Mouse (Mus musculus): ENCODE measurements at regions not wholly inside any gene's neighbourhood (a gene's known extent, or its start where the extent isn't known, plus 50 kb on each side); places are given as distances from the start of the nearest gene placed in this dataset.

GRCm38 (mm10) chr6:127252000-127252721, 100.2 kb upstream of the Ccnd2 start:
- DNase-seq (ENCODE audit: low spot score in 2 of 2), result no peak

DNA sequence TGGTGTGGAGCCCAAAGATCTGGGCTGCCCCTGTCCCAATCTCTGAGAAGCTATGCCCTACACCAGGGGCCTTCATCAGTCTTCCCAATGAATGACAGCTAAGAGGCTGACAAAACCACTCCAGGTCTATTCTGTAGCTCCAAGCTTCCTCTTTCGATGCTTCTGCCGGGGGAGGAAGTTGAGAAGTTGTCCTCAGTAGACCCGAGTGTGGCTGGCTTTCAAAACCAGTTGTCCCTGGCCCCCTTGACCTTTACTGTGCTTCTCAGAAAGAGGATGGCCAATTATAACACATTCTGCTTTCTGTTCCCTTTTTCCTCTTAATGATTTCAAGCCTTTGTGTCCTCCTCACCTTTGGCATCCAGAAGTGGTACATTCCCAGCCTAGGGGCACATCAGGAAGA, 101.9 kb upstream of the Ccnd2 start:
- DNase-seq (ENCODE audit: low spot score in 2 of 2), result no peak

DNA sequence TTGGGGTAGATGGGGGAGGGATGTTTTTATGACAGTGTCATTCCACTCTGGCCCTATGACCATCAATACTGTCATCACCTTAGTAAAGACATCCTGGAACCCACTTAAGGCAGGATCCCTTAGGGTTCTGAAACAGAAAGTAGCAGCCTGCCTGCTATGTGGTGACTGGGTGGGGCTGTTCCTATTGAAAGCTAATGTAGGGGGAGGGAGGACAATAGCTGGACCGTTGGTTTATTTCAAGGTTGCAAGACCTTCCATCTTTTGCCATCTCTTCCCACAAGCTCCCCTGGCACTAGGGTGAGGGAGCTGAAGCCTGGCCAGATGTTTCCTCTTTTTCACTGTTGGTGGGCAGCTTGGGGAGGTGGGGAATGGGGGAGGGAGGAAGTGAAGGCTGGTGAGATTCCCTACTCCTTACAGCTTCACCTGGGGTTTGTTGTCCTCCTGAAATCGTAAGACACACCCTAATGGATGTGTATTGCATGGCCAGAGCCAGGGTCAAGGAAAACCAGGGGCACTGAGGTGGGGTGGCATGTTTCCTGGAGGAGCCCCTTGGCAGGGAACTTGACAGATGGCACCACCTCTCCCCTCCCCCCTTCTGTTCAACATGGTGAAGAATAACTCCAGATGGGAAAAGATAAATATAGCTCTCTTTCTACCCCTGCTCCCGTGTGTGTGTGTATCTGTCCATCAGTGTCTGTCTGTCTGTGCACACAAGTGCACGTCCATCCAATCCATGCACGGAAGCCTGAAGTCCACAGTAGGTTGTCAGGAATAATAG, 112.1 kb upstream of the Ccnd2 start:
- no peak for DNase-seq (ENCODE audit: low spot score in 2 of 2)

- DNase-seq (ENCODE audit: low spot score in 2 of 2), result no peak
Measured at GRCm38 (mm10) chr6:127265063-127265775, 113.2 kb upstream of the Ccnd2 start.

DNA sequence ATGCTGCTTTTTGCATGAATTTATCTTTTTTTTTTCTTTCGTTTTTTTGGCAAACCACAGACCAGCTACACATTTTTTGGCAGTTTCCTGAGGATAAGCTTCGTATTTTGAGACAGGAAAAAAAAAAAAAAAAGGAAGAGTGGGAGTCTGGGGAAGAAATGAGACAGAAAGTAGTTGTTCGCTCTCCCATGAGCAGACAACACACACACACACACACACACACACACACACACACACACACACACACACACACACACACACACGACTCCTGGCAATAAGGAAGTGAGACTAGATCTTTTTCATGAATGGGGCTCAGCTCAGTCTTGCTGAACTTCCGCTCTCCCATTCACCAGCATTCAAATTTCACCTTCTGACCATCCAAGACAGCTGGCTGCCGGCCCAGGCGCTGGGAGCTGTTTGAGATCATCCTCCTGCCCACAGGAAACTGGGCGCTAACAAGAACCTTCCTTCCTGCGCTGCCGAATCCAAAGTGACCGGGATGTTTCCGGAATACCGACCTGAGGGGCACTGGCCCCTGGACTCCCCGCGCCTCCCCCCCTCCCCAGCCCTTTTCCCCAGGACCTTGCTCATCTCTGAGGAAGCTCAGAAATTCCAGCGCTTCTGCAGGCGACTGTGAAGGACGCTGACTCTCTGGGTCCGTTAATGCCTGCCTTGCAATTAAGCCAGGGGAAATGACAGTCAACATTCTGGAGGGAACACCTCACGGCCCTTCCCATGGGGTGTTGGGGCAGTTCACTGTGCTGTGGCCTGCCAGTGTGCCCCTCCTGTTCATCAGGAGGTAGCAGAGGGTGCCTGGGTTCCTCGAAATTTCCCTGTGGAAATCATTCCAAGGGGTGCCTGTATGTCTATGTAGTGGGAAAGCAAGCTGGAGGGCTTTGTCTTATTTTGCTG, 114.2 kb upstream of the Ccnd2 start:
- DNase-seq (ENCODE audit: low spot score in 2 of 2), result peak; percentile 61 to 78

- peak in 1 of 2 experiments; percentile 11 for DNase-seq (ENCODE audit: low spot score in 2 of 2)
Measured at GRCm38 (mm10) chr6:127266813-127267165, 114.8 kb upstream of the Ccnd2 start.

GRCm38 (mm10) chr6:127269021-127269420, 117.0 kb upstream of the Ccnd2 start:
- no peak for DNase-seq (ENCODE audit: low spot score in 2 of 2)

- no peak for DNase-seq (ENCODE audit: low spot score in 2 of 2)
Measured at GRCm38 (mm10) chr6:127269525-127270044, 117.6 kb upstream of the Ccnd2 start.

DNA sequence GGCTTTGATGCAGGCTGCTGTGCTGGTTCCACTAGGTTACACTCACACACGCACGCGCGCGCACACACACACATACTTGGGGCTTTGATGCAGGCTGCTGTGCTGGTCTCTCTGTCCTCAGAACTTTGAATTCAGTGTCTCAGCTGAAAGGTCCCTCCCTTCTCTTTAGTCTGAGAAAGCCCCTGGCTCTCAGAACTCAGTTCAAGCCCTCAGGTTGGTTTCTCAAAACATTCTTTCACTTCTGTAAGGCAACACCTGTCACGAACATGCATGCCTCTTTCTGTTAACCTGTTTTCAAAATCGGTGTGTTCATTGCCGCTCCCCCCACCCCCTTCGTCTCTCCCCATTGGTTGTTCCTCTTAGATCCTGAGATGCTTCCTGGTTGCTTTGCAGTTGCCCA, 118.8 kb upstream of the Ccnd2 start:
- DNase-seq (ENCODE audit: low spot score in 2 of 2), result no peak

- no peak for DNase-seq (ENCODE audit: low spot score in 2 of 2)
Measured at GRCm38 (mm10) chr6:127271418-127271817, 119.4 kb upstream of the Ccnd2 start.

- no peak for DNase-seq (ENCODE audit: low spot score in 2 of 2)
Measured at GRCm38 (mm10) chr6:127272630-127273029, 120.6 kb upstream of the Ccnd2 start.

DNA sequence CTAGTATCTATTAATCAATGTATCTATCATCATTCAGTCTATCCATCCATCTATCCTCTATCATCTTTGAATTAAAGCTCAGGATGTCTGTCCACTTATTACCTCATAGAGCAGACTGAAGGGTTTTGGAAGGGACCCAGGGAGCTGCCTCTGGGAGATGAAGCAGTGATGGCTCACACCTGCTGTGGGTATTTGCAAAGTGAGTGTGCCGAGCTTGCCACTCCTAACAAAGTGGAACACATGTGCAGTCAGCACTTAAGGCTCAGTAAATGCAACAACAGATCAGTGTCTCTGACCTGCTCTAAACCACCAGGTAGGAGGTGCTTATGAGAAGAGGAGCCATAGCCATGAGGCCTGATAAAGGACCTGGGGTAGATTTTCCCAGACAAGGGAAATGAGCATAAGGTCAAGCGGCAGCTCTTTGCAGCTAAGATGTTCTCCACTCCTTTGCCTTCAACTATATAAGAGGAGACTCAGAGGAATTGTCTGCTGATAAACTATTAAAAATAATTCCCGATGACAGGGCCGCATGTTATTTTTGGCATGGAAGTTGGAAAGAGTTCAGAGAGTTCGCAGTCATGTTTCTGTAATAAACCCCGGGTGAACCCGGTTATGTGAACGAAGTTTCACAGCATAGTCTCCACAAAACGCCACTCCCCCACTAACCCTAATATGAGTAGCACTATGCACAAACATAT, 122.9 kb upstream of the Ccnd2 start:
- no peak for DNase-seq (ENCODE audit: low spot score in 2 of 2)

GRCm38 (mm10) chr6:127275430-127275784, 123.4 kb upstream of the Ccnd2 start:
- DNase-seq (ENCODE audit: low spot score in 2 of 2), result no peak

- DNase-seq (ENCODE audit: low spot score in 2 of 2), result no peak
Measured at GRCm38 (mm10) chr6:127276362-127276761, 124.4 kb upstream of the Ccnd2 start.

GRCm38 (mm10) chr6:127278402-127278801, 126.4 kb upstream of the Ccnd2 start:
- DNase-seq (ENCODE audit: low spot score in 2 of 2), result no peak

- no peak for DNase-seq (ENCODE audit: low spot score in 2 of 2)
Measured at GRCm38 (mm10) chr6:127284226-127284625, 132.2 kb upstream of the Ccnd2 start.

DNA sequence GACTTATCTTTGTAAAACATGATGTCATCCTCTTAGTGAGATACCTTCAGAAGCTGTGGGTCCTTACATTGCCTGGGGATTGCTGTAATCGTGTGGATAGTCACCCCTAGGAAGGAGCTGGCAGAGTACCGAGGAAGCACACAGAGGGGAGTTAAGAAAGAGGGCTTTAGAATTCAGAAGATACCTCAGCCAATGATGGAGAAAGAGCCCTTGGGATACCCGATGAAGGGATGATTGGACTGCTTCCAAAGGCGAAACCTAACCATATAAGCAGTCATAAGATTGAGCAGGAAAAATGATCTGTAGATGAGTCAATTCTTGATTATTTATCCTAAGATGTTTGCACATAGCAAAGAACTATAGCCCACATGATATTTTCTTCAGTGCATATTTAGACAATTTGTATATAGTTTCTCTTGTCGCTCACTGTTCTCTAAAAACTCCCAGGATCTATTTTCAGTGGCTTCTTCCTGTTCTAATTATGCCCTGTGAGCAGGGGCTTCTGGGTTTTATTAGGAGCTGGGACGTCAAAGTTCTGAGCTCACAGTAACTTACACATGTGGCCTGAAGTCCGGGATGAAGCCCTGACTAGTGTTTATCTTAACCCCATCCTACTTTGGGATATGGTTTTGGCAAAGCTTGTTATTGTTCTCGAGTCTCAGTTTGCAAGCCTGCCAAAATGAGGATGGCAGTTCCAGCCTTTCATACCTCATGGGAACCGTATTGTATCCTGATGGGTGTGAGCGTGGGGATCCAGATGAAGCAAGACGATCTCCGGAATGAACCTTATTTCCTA, 134.9 kb upstream of the Ccnd2 start:
- no peak for DNase-seq (ENCODE audit: low spot score in 2 of 2)

DNA sequence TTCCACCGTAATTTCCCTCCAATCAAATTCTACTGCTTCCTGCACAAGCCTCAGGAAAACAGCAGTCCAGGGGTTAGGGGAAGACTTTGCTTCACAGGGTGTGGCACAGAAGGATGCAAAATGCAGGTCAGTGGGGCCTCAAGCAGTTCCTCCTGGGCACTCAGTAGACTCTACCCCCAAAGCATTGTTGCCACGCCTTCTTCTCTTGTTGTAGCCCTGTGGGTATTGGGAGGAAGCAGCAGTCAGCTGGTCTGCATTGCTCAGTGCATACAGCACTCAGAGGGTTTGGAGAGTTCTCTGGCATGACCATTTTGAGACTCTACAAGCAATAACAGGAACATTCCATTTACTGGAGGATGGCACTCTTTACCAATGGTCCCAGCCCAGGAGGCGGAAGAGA, 137.0 kb upstream of the Ccnd2 start:
- no peak for DNase-seq (ENCODE audit: low spot score in 2 of 2)

GRCm38 (mm10) chr6:127291937-127292336, 139.9 kb upstream of the Ccnd2 start:
- no peak for DNase-seq (ENCODE audit: low spot score in 2 of 2)

DNA sequence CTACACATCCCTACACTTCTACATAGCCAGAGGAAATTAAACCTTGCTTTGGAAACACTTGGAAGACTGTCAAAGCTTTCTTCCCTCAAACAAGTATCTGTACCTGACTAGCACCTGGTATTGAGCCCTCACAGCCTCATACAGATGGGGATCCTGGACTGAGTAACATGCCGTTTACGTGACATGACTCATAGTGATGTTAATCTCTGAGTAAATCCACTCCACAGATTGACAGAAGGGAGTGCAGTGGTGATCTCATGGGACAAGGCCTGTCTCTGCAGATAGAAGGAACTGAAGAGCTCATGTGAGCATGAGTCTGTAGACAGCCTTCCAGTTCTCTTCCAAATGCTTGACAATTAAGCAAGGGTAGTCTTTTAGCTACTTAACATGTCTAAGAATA, 141.8 kb upstream of the Ccnd2 start:
- no peak for DNase-seq (ENCODE audit: low spot score in 2 of 2)

Measured in right cerebral cortex, adult 2 months (tissue).